Mouse (Mus musculus) bone marrow macrophage, adult 2 months (primary cell): ENCODE results near the gene Ralbp1.

Experiments
- CTCF ChIP-seq: IDR thresholded peaks from 2 replicates; pipeline ENCODE4 v1.5.1; 2012; ENCODE audit warnings: low read depth, mild to moderate bottlenecking, low read length, moderate library complexity
- POLR2A ChIP-seq: IDR thresholded peaks from 2 replicates; pipeline ENCODE4 v1.6.1; 2012; ENCODE audit warnings: mild to moderate bottlenecking, low read depth, low read length, borderline replicate concordance

DNA sequence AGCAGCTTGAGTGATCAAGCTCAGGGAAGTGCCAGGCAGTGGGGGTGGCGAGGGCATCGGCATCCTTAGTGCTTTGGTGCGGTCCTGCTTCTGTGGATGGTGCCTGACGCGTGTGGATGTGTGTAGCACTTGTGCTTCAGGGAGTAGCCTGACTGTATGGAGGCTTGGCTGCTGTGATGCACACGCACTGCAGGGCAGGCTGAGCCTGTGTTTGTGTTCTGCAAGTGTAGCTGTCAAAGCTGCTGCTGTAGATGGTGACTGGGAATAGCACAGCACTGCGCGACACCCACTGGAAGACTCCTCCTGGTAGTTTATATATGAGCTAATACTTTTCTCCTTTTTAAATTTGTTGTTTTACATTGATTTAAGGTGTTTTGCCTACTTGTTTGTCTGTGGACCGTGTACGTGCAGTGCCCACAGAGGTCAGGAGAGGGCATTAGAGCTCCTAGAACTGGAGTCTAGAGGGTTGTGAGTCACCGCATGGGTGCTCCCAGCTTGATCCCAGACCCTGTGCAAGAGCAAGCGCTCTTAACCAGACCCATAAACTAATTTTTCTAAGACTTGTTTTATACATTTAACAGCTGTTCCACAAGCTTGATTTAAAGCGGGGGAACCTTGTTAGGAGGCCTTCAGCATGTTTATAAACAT, 55.3 kb downstream of the Ralbp1 start:
- TF ChIP-seq POLR2A: no peak
- no peak for TF ChIP-seq CTCF
